Mouse (Mus musculus): ENCODE results near the gene Mphosph6.

Mphosph6 gene

GRCm38 (mm10) chr8:117801443-117802298 lies at the start of gene Mphosph6:
TSS of gene Mphosph6 (minus strand) at chr8:117801943.
- DNase-seq (ENCODE audit: low spot score), result peak; percentile 99

DNA sequence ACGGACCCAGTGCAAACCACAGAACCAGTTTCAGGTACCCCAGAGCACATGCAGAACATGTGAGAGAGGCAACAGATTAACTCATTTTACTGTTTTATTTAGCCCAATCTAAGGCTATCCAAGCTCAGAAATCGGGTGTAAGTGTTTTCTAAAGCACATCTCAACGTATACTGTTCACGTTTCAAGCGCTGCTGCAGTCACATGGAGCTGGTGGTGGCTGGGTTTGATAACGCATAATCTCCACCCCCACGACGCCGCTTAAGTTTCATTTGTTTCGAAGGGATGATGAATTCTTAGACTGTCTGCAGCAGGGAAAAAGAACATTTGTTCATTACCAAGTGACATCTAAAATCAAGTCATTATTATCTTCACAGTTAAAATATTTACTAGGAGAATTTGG lies 48.7 kb upstream of the Mphosph6 start:
- DNase-seq (ENCODE audit: low spot score), result no peak

GRCm38 (mm10) chr8:117847865-117848264 lies 46.1 kb upstream of the Mphosph6 start:
- DNase-seq (ENCODE audit: low spot score), result no peak

DNA sequence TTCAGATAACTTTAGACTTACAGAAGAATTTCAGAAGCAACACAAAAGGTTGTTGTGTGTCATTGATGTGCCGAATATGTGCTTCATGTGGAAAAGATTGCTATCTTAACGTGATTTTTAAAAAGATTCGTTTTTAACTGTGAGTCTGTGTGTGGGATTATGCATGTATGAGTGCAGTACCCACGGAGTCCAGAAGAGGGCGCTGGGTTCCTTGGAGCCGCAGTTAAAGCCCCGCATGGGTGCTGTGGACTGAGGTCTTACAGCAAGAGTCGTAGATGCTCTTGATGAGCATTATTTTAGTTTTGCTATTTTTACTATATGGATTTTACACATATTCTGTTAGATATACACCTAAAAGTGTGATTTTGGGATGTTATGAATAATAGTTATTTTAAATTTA lies 42.0 kb upstream of the Mphosph6 start:
- no peak for DNase-seq (ENCODE audit: low spot score)

DNA sequence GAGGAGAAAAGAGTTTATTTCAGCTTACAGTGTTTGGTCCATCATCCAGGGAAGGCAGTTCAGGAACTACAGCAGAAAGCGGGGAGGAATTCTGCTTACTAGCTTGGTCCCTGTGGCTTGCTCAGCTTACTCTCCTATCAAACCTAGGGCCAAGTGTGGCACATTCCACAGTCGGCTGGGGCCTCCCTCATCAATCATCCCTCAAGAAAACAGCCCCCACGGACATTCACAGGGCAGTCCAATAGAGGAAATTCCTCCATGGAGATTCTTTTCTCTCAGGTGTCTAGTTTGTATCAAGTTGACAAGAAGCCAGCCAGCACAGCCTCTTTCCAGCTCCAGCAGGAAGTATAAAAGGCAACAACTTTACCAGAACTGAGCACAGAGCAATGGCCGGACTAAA lies 11.8 kb upstream of the Mphosph6 start:
- no peak for DNase-seq (ENCODE audit: low spot score)

DNA sequence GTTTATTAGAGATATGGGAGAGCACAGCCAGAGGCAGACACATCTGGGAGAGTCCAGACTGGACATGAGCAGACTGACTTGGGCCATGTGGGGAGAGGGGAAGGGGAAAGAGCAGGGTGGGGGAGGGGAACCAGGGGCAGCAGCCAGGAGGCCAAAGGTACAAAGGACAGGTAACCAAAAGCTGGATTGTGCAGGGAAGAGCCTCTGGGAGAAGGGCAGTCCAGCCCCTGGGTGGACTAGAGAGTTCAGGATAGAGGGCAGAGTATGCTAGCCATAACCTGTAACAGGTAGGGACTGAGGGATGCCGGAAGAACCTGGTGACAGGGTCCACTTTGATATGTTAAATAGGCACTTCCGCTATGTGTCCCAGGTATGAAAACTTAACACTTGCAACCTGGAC lies 8.9 kb upstream of the Mphosph6 start:
- no peak for DNase-seq (ENCODE audit: low spot score)

GRCm38 (mm10) chr8:117805419-117805818 lies 3.7 kb upstream of the Mphosph6 start:
- DNase-seq (ENCODE audit: low spot score), result no peak

DNA sequence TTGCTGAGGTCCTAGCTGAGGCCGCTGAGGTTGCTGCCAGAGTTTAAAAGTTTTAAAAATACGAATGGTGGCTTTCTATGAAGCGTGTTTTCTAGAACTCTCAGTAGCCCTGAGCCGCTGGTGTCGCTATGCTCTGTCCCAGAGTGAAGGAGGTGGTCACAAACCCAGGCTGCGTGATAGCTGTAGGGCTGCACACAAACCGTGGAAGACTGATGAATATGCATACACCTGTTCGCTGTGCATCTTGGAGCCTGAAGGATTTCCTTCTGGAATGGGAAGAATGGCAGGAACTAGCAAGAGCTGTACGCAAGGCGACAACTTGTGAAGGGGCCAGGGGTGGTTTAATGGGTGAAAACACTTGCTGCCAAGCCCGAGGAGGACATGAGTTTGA lies 551 bp upstream of the Mphosph6 start:
- no peak for DNase-seq (ENCODE audit: low spot score)

DNA sequence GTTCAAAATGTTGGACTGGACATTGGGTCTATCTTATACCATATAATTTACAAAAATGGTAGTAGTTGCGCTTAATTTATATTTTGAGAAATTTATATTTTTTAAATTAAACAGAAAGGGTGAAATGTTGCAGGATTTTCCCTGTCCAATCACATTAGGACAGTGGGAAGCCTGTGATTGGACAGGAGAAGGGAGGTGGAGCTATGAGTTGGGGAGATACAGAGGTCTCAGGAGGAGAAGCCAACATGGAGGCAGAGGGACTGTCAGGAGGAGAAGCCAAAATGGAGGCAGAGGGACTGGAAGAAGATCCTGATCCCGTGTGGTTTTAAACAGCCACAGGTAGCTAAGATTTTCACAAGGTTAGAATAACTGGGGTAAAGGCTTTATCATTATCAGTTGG lies 3.7 kb downstream of the Mphosph6 start:
- DNase-seq (ENCODE audit: low spot score), result no peak

DNA sequence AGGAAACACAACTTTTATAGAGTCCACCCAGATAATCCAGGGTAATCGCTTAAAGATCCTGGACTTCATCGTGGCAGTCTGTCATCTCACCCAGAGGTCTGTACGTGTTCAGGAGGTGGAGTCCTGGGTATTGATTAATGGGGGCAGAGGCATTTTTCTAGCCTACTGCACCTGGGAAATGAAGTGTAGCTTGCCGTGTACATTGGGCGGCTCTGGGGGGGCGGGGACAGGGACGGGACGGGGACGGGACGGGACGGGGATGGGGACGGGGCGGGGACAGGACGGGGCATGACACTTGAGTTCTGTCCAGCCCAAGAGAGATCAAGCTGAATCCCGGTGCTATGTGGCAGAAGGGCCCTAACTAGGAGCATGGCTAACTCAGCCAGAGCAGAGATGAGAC lies 5.3 kb downstream of the Mphosph6 start:
- no peak for DNase-seq (ENCODE audit: low spot score)

- DNase-seq (ENCODE audit: low spot score), result no peak
These were observed 7.2 kb downstream of the Mphosph6 start for GRCm38 (mm10) chr8:117794581-117794980.

GRCm38 (mm10) chr8:117792616-117793144 lies 9.1 kb downstream of the Mphosph6 start:
- no peak for DNase-seq (ENCODE audit: low spot score)

GRCm38 (mm10) chr8:117786428-117786827 lies 15.3 kb downstream of the Mphosph6 start:
- no peak for DNase-seq (ENCODE audit: low spot score)

- no peak for DNase-seq (ENCODE audit: low spot score)
These were observed 18.7 kb downstream of the Mphosph6 start for GRCm38 (mm10) chr8:117783021-117783420.

DNA sequence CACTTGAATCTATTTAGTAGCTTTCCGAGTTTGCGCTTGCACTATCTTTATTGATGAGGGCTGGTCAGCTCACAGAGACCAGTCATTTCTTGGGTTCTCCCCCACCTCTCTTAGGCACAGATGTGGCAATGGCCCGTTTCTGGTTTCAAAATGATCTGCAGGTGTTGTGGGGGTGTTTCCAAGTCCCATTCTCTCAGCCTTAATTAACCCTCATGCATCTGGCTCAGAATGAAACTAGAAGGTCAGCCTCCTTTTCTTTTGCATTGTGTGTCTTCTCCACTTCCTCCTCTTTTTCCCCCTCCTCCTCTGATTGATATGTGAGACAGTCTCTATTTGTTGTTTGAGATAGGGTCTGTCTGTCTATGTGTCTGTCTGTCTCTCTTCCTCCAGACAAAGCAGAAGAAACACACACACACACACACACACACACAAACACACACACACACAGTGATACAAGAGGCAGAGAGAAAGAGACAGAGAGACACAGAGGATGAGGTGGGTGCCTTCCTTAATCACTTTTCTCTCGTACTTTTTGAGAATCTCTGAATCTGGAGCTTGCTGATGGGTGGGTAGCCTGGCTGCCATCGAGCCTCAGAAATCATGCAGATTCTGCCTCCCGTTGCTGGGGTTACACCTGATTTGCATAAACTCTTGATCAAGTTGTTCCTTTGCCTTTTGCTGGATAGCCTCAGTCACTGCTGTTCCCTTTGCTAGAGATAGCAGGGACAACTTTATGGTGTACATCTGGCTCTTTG lies 20.2 kb downstream of the Mphosph6 start:
- no peak for DNase-seq (ENCODE audit: low spot score)

DNA sequence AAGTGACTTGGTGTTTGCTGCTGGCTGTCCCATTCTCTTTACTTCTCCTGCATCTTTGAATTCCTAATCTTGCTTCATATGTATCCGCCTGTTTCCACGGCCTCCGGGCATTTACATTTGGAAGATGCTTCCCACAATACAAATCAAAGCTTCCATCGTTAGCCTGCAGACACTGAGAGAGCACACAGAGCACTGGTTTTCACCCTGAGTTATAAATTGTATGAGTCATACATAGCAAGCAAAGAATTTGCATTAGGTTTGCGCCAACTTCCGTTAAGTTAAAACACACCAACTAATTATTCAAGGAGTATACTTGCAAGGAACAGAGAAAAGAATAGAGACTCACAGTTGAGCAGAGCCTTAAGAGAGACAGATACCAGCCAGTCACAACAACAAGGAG lies 22.4 kb downstream of the Mphosph6 start:
- DNase-seq (ENCODE audit: low spot score), result no peak

- DNase-seq (ENCODE audit: low spot score), result no peak
These were observed 23.0 kb downstream of the Mphosph6 start for GRCm38 (mm10) chr8:117778531-117779322.

- no peak for DNase-seq (ENCODE audit: low spot score)
These were observed 25.7 kb downstream of the Mphosph6 start for GRCm38 (mm10) chr8:117776075-117776474.

- no peak for DNase-seq (ENCODE audit: low spot score)
These were observed 26.1 kb downstream of the Mphosph6 start for GRCm38 (mm10) chr8:117775626-117776025.

GRCm38 (mm10) chr8:117772597-117772996 lies 29.1 kb downstream of the Mphosph6 start:
- DNase-seq (ENCODE audit: low spot score), result no peak

DNA sequence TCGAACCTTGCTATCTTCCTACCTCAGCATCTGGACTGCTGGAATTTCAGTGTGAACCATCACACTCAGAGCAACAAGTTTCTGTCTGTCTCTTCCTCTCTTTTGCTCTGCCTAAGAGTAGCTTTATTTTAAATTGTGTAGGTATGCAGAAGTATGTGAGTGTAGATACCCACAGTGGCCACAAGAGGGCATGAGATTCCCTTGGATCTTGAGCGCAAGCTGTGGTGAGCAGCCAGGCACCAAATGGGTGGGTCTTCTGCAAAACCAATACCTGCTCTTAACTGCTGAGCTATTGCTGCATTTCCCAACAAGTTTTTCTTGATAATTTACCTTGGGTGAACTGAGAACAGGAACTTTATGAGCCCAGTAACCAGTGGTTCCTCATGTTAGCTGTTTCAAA lies 29.6 kb downstream of the Mphosph6 start:
- DNase-seq (ENCODE audit: low spot score), result peak; percentile 20

DNA sequence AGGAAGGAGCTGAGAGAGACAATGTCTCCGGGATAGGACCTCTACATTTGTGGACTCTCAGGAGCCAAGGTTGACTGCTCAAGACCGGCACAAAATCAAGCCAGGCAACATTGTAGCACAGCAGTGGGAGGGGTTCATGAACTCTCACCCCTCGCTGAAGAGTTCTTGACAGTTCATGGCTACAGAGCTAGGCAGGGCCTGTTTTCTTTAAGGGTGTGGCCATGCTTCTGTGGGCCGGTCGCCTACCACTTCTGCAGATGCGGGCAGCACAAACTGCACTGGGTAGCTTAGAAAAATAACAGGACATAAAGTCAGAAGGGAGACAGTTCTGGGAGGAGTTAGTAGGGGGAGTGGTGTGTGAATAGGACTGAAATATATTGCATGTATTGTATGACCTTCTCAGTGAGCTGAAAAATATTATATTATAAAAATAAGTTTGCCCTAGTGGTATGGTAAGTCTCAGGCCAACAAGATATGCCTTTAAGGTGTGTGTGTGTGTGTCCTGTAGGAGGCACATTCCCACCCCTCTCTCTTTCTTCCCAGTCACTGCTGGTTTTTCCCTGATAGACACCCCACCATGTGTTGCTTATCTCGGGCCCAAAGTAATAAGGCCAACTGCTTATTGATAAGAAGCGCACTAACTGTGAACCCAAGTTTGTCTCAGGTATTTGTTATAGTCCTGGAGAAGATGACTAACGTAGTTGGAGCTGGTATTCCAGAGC lies 30.5 kb downstream of the Mphosph6 start:
- DNase-seq (ENCODE audit: low spot score), result no peak

Measured in adipocyte (in vitro differentiated cells).